Mouse (Mus musculus): Measurements from ENCODE around the gene Cnst. TPM values are rescaled to one million over a fixed set of nuclear protein-coding genes. Genes with fewer than 3 reads are reported as not detected.

The Cnst gene
- polyA plus RNA-seq, 1 experiment from 2014 or later = 18.2 TPM

DNA sequence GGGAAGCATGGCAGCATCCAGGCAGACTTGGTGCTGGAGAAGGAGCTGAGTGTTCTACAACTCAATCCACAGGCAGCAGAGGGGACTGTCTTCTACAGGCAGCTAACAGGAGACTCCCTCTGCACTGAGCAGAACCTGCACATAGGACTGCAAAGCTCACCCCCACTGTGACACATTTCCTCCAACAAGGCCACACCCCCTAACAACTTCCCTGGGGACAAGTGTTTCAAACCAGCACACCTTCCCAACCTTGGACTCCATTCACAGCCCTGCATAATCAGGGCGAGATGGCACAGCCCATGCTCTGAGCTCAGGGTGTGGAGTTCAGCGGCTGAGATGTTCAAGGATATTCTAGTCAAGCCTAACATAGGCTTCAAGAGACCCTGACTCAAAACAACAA, 130.9 kb downstream of the Cnst start:
- no peak for DNase-seq
- Histone ChIP-seq H3K4me2 (no peak overlapping the region), H3K9ac (no peak overlapping the region), H3K9me3 (ENCODE audit: low read depth, low read length) (no peaks in the 10 kb centered on the region), H3K27me3 (ENCODE audit: insufficient read depth, low read length) (no peaks in the 10 kb centered on the region), H3K4me1 (ENCODE audit: insufficient read depth) (no peaks in the 10 kb centered on the region), H3K36me3 (ENCODE audit: insufficient read depth) (peaks cover 49% of the 10 kb centered on the region), H3K27ac (ENCODE audit: low read depth) (no peak overlapping the region), H3K4me3 (ENCODE audit: low read depth, low read length) (no peak overlapping the region)
- no peak for TF ChIP-seq CTCF (IDR thresholded peaks at IDR 0.05; ENCODE audit: low read depth)
- no peak for ATAC-seq (ENCODE audit: insufficient read depth)
- 95% methylated on average over 2 of the region's 2 CpGs for WGBS

Other genes with a start within 250 kb of the Cnst start
- 20.6 and 21.0 TPM in 2 replicates for gene Smyd3, start 28.3 kb upstream of the Cnst start, polyA plus RNA-seq (2014; fragmentation: Nextera tagmentation; extraction: Ambion mirVana)
- gene Tfb2m, start 103 bp upstream of the Cnst start, polyA plus RNA-seq (2014; fragmentation: Nextera tagmentation; extraction: Ambion mirVana) = 26.6 and 34.6 TPM in 2 replicates
- 69.9 and 71.3 TPM in 2 replicates for gene Sccpdh, start 121.8 kb downstream of the Cnst start, polyA plus RNA-seq (2014; fragmentation: Nextera tagmentation; extraction: Ambion mirVana)
- not detected in 2 replicates for gene Kif28, start 198.9 kb downstream of the Cnst start, polyA plus RNA-seq (2014; fragmentation: Nextera tagmentation; extraction: Ambion mirVana)

Measured in lung, embryonic 14.5 days (tissue).